Mouse (Mus musculus) hematopoietic stem cell, adult 5-6 weeks (primary cell): ENCODE data around the gene Mad2l2. TPM values are rescaled to one million over a fixed set of nuclear protein-coding genes. Genes with fewer than 3 reads are reported as not detected.
A peak's percentile ranks its signal among the peaks of the same experiment; 100 is the strongest.

Source experiments
- ATAC-seq, 2 experiments: fragments of 125-278 bp in 1 of 2; replicated peaks in 1 of 2; 2 replicates each; pipeline ENCODE4 v1.8.0; 2016 to 2017; ENCODE audit warnings: inconsistent platforms in 2 of 2, mild to moderate bottlenecking in 2 of 2, moderate number of reproducible peaks in 2 of 2, low read depth in 1 of 2, moderate TSS enrichment in 1 of 2; ENCODE audit not compliant: low FRiP score in 2 of 2, poor library complexity in 2 of 2, severe bottlenecking in 2 of 2, insufficient read depth in 1 of 2, low TSS enrichment in 1 of 2
- total RNA-seq: library from RNA; stranded (forward); fragments of 172-1452, 232-1000 nt; gene quantifications from 2 replicates; pipeline ENCODE4 v1.2.3, GENCODE M21; 2017

Gene Mad2l2
- total RNA-seq, 1 experiment from 2014 or later, result 4.1 TPM

DNA sequence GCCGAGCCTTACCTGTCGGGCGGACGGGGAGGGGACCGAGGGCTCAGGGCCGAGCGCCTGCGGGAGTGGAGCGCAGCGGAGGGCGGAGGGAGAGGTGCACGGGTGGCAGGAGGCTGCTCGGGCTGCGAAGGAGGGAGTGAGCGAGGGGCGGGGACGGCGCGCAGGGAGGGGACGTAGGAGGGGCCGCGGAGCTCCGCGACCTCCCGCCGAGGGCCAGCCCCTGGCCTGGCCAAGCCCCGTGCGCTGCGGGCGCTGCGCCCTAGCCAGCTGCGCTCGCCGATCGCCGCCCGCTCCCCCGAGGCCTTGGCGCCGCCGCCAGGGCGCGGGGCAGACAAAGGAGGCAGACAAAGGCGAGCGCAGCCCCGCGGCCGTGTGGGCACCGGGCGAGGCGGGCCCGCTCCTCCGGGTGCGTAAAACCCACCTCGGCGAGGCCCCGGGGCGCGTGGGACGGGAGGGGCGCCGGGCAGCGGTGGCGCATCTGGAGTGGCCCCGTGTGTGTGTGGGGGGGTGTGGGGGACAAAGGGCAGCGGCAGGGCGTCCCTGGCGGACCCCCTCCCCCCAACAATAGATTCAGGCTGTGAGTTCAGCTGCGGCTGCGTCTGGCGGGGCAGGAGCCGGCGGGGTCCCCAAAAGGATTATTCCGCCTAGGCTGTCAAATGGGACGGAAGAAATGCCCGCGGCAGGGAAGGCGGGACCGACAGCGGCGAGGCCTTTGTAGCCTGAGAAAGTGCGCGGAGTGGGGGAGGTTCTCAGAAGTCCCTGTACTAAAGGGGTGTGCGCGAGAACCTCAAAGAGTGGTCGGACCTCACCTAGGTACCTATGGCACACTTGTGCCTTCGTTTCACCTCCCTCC lies 603 bp downstream of the Mad2l2 start, which contains the start of gene Draxin:
Gene Draxin, minus strand, starts transcription at position 138 of the 853 bp plus-strand sequence.
- peak; percentile 37 to 57 for ATAC-seq

DNA sequence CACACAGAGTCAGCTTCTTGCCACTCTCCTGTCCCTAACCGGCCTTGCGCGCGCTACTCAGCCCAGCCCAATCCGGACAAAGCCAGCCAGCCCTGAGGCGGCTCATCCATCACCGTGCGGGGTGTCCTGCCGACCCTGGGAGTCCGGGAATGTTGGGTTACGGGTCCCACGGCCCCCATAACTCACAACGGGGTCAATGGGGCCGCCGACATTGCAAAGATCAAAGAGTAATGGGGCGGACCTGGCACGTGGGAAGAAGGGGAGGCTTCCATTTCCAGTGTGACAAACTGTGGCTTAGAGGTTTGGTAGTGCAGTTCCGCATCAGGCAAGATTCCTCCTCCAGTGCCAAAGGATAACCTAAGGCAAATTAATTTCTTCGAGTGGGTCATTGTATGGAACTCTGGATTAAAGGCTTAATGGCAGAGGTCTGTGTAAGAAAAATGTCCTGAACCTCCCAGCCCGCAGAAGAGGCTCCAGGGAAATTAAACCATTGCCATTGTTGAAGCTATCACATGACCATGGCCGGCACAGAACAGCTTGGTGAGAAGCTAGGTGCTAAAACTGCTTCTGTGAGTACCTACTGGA lies 1.4 kb downstream of the Mad2l2 start:
- peak; percentile 42 to 61; a peak in 3 of 4 replicates for ATAC-seq

- ATAC-seq, result no peak
Observed at GRCm38 (mm10) chr4:148134988-148135387, 4.8 kb downstream of the Mad2l2 start.

DNA sequence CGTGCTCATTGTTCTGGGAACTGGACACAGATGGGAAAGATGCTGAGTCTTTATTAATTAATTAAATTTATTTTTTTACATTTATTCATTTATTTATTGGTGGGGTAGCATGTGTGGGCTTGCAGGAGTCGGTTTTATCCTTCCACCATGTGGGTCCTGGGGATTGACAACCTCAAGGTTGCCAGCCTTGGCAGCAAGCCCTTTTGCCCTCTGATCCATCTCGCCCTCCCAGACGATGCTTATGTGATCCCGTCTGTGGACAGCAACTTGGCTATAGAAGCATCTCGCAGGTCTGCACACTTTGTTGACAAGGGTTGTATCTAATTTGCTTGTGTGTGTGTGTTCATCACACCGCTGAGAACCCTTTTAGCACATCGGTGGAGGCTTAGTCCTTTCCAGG lies 7.3 kb downstream of the Mad2l2 start:
- no peak for ATAC-seq

- peak; percentile 28 to 46; a peak in 3 of 4 replicates for ATAC-seq
Observed at GRCm38 (mm10) chr4:148139767-148140097, 9.5 kb downstream of the Mad2l2 start.

GRCm38 (mm10) chr4:148140098-148141011 lies 10.2 kb downstream of the Mad2l2 start:
- peak; percentile 94 to 96 for ATAC-seq

DNA sequence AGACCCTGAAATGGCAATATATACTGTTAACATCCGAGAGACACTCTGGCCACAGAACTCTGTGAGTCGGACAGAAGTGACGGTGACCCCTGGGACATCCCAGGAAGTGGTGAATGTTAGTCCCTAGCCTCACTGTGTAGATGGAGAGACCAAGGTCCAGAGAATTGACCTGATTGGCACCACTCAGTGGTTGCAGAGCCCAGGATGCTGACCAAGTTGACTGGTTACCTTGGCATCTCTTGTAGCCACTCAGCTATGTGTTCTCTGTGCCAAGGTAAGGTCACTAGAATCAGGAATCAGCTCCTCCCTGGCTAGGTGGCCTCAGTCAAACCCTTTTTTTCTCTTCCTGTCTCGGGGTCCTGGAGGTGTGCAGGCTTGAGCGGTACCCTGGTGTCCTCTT lies 13.5 kb downstream of the Mad2l2 start:
- no peak for ATAC-seq

DNA sequence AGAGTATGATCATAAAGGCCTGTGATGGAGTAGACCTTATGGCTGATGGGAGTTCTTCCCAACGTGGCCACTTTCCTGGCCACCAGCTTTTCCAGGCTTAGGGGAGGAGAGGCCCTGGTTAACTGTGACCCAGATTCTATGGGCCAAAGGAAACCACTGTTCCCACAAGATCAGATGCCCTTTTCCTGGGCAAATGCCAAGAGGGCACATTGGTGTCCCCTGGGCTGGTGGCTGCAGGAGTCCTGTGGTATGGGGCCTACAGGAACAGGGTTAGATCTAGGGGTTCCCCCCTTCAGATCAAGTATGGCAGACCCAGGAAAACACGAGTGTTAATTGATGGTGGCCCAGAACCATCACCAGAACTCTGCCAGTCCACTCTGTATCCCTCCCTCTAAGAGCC lies 17.5 kb downstream of the Mad2l2 start:
- no peak for ATAC-seq

- no peak for ATAC-seq
Observed at GRCm38 (mm10) chr4:148149540-148149939, 19.4 kb downstream of the Mad2l2 start.

DNA sequence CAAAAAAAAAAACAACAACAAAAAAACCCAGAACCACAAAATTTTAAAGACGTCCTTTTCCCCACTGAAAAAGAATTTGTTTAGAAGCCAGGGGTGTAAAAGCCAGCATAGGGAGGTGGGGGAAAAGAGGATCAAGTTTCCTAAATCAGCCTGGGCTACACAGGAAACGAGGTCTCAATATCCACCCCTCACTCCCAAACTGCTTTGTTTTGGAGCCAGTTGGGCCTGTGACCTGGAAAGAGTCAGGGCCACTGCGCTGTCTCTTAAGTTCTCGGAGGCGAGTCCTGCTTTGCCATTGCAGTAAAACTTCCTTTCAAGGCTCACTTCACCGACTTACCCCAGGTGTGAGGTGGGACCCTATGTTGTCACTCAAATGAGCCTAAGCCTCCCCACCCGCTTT lies 20.1 kb downstream of the Mad2l2 start:
- no peak for ATAC-seq

DNA sequence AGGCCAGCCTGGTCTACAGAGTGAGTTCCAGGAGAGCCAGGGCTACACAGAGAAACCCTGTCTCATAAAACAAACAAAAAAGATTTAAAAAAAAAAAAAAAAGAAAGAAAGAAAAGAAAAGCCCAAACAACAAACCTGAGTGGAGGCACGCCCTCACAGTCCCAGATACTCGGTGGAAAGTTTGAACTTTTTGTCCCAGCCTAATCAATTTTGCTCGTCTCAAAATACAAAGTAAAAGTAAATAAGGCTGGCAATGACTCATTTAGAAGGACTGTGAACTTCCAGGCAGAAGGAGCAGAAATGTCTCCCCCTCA lies 20.7 kb downstream of the Mad2l2 start:
- ATAC-seq, result no peak

GRCm38 (mm10) chr4:148151267-148152168 lies 21.3 kb downstream of the Mad2l2 start, which contains the start of gene Fbxo6:
Gene Fbxo6, minus strand, starts transcription at chr4:148152140.
- peak; percentile 93 to 96 for ATAC-seq

DNA sequence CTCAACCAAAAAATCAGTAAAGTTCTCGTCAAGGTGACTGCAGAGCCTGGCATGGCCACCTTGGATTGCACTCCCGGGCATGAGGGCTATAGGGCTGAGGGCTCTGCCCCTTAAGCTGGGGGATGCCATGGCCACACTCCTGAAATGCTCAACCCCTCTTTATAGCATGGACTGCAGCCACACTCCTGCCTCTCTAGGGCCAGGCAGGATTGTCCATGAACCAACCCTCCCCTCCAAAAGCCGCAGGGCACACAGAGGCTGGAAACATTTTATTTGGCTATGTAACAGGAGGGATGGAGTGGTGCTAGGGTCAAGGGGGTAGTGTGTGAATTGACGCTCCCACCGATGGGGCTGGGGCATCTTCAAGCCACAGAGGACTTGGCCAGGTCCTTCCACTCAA lies 22.4 kb downstream of the Mad2l2 start:
- ATAC-seq, result no peak

DNA sequence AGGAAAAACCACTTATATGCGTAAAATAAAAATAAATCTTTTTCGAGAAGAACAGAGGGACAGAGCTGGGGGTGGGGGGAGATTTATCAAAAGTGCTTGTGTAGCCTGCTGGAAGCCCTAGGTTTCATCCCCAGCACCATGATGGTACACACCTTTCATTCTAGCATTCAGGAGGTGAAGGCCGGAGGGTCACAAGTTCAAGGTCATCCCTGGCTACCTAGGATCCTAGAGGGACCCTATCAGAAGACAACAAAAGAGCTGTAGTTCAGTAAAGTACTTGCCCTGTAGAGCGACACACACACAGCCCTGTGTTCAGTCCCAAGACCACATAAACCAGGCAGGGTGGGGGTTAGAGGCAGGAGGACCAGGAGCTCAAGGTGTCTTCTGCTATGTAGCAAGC lies 23.8 kb downstream of the Mad2l2 start:
- no peak for ATAC-seq

DNA sequence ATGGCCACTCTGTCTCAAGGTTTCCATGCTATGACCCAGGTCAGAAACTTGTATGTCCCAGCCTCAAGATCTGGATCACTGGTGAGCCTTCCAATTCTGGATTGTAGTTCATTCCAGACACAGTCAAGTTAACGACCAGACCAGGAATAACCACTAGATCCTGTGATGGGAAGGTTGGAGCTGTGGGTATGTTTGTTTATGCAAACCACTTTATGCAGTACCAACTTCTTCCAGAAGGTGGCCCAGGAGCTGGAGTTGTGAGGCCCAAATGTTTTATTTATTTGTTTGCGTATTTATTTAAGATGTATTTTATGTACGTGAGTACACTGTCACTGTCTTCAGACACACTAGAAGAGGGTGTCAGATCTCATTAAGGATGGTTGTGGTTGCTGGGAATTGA lies 24.8 kb downstream of the Mad2l2 start:
- no peak for ATAC-seq

- no peak for ATAC-seq
Observed at GRCm38 (mm10) chr4:148158436-148159348, 28.5 kb downstream of the Mad2l2 start.
